Mouse (Mus musculus) neural tube, postnatal 0 days (tissue): ENCODE results near the gene Pla2g16. TPM values are rescaled to one million over a fixed set of nuclear protein-coding genes. Genes with fewer than 3 reads are reported as not detected.

Experiments used
- polyA plus RNA-seq: library from polyadenylated mRNA; unstranded; fragments of >200 nt; fragmentation: Nextera tagmentation; extraction: Ambion mirVana; gene quantifications from 2 replicates; pipeline ENCODE4 v1.2.1, GENCODE M21; 2015

Pla2g16 gene
- 11.4 and 11.5 TPM in 2 replicates for polyA plus RNA-seq

GRCm38 (mm10) chr19:7557328-7557822, at the start of gene Pla2g16:
Gene Pla2g16, plus strand, starts transcription at chr19:7557459.

GRCm38 (mm10) chr19:7606801-7607689, 49.8 kb downstream of the Pla2g16 start, which contains the start of gene Lgals12:
Gene Lgals12, minus strand, starts transcription at chr19:7607193.

GRCm38 (mm10) chr19:7611942-7612757, 54.9 kb downstream of the Pla2g16 start, which contains the start of gene Hrasls5:
Gene Hrasls5, plus strand, starts transcription at chr19:7612541.

Other genes with a start within 250 kb of the Pla2g16 start
- gene Mark2, start 215.6 kb upstream of the Pla2g16 start, polyA plus RNA-seq, result 40.8 and 43.0 TPM in 2 replicates
- gene Spindoc, start 174.5 kb upstream of the Pla2g16 start, polyA plus RNA-seq, result 20.2 and 26.9 TPM in 2 replicates
- gene 2700081O15Rik, start 139.8 kb upstream of the Pla2g16 start, polyA plus RNA-seq, result 13.1 and 13.4 TPM in 2 replicates
- 702 and 731 TPM in 2 replicates for gene Rtn3, start 74.2 kb upstream of the Pla2g16 start, polyA plus RNA-seq
- gene Atl3, start 63.4 kb upstream of the Pla2g16 start, polyA plus RNA-seq, result 6.9 and 8.4 TPM in 2 replicates
- gene Lgals12, start 49.7 kb downstream of the Pla2g16 start, polyA plus RNA-seq, result 0.11 and 0.12 TPM in 2 replicates
- not detected in 2 replicates for gene Hrasls5, start 55.1 kb downstream of the Pla2g16 start, polyA plus RNA-seq
- gene Slc22a19, start 153.9 kb downstream of the Pla2g16 start, polyA plus RNA-seq, result not detected in 2 replicates
- gene Slc22a26, start 245.2 kb downstream of the Pla2g16 start, polyA plus RNA-seq, result not detected in 2 replicates